Mouse (Mus musculus) midbrain, postnatal 0 days (tissue): Measurements from ENCODE around the gene Mlycd. TPM values are rescaled to one million over a fixed set of nuclear protein-coding genes. Genes with fewer than 3 reads are reported as not detected.

Experiments
- ATAC-seq: fragments of 200-750 bp; cut with Nextera tagmentation; 2 replicates; pipeline ENCODE4 v1.8.0; 2017; ENCODE audit warnings: moderate number of reproducible peaks, mild to moderate bottlenecking, moderate TSS enrichment, moderate library complexity; ENCODE audit not compliant: low FRiP score
- DNase-seq: peaks from one replicate; pipeline ENCODE4 v3.0.0-alpha.2; 2015; ENCODE audit warnings: low spot score
- H3K27ac ChIP-seq: fragments of 300-500 bp; sonication (generic); 2 replicates; pipeline ENCODE4 v1.5.1; 2014; ENCODE audit warnings: low read depth, mild to moderate bottlenecking, low read length, mixed read lengths
- H3K27me3 ChIP-seq: fragments of 300-500 bp; sonication (generic); 2 replicates; pipeline ENCODE4 v1.6.1; 2014; ENCODE audit warnings: low read length, control low read depth, mixed read lengths; ENCODE audit not compliant: insufficient read depth
- H3K36me3 ChIP-seq: fragments of 300-500 bp; sonication (generic); 2 replicates; pipeline ENCODE4 v1.6.1; 2014; ENCODE audit warnings: low read length, control low read depth, mixed read lengths; ENCODE audit not compliant: insufficient read depth
- H3K4me1 ChIP-seq: fragments of 300-500 bp; sonication (generic); 2 replicates; pipeline ENCODE4 v1.6.1; 2014; ENCODE audit warnings: mild to moderate bottlenecking, control low read depth, antibody characterized with exemption, low read length, mixed read lengths; ENCODE audit not compliant: insufficient read depth
- H3K4me2 ChIP-seq: fragments of 300-500 bp; sonication (generic); 2 replicates; pipeline ENCODE4 v1.6.1; 2014; ENCODE audit warnings: low read depth, mild to moderate bottlenecking, low read length, mixed read lengths; ENCODE audit not compliant: poor library complexity, severe bottlenecking
- H3K4me3 ChIP-seq: fragments of 300-500 bp; sonication (generic); 2 replicates; pipeline ENCODE4 v1.5.1; 2014; ENCODE audit warnings: low read depth, mild to moderate bottlenecking, low read length, moderate library complexity
- H3K9ac ChIP-seq: fragments of 300-500 bp; sonication (generic); replicated peaks from 2 replicates; pipeline ENCODE4 v1.6.1; 2014; ENCODE audit warnings: mild to moderate bottlenecking, low read length, moderate library complexity, mixed read lengths; ENCODE audit not compliant: poor library complexity, severe bottlenecking
- H3K9me3 ChIP-seq: fragments of 300-500 bp; sonication (generic); 2 replicates; pipeline ENCODE4 v1.6.1; 2016; ENCODE audit warnings: low read length, control low read depth
- CTCF ChIP-seq: IDR thresholded peaks from 2 replicates; pipeline ENCODE4 v1.5.1; 2016; ENCODE audit warnings: antibody characterized with exemption, mild to moderate bottlenecking
- WGBS: fragments of 180-500 bp; shearing (Covaris S2); extraction: QIAGEN DNeasy Blood & Tissue Kit; methylation state at CpG from one replicate; pipeline ENCODE4 v1.1.7; 2014; 5-methylcytosine and 5-hydroxymethylcytosine counted together
- polyA plus RNA-seq: library from polyadenylated mRNA; unstranded; fragments of >200 nt; fragmentation: Nextera tagmentation; extraction: Ambion mirVana; gene quantifications from 2 replicates; pipeline ENCODE4 v1.2.1, GENCODE M21; 2015
- total RNA-seq: library from RNA; depleted of rRNA; stranded (reverse); fragments of >200 nt; gene quantifications from 2 replicates; pipeline ENCODE4 v1.2.3, GENCODE M21; 2014

The Mlycd gene
- total and polyA plus RNA-seq, 2 experiments from 2014 or later: 20.6 to 32.1 TPM

- Histone ChIP-seq H3K36me3 (no peaks in the 10 kb centered on the region), H3K27me3 (no peaks in the 10 kb centered on the region), H3K9me3 (no peaks in the 10 kb centered on the region), H3K4me3 (no peak overlapping the region), H3K4me2 (no peak overlapping the region), H3K9ac (no peak overlapping the region), H3K4me1 (0 out of 2 replicates have a peak, but pooled peaks cover 3% of the 10 kb centered on the region), H3K27ac (no peak overlapping the region)
- 77% methylated on average over 11 of the region's 11 CpGs for WGBS
- ATAC-seq (no peak), DNase-seq (no peak)
- TF ChIP-seq CTCF: no peak
Measured at GRCm38 (mm10) chr8:119437506-119437905, 42.8 kb downstream of the Mlycd start.

- no peaks in the 10 kb centered on the region for H3K27me3 ChIP-seq
- DNase-seq (no peak), ATAC-seq (no peak)
- no peaks in the 10 kb centered on the region for H3K9me3 ChIP-seq
- no peak for TF ChIP-seq CTCF
- H3K4me1 ChIP-seq: 0 out of 2 replicates have a peak, but pooled peaks cover 3% of the 10 kb centered on the region
- no peak overlapping the region for H3K4me3 ChIP-seq
- no peak overlapping the region for H3K27ac ChIP-seq
- no peak overlapping the region for H3K9ac ChIP-seq
- H3K4me2 ChIP-seq: no peak overlapping the region
- WGBS: 88% methylated on average over 6 of the region's 6 CpGs
- H3K36me3 ChIP-seq: no peaks in the 10 kb centered on the region
Measured at GRCm38 (mm10) chr8:119438876-119439275, 44.2 kb downstream of the Mlycd start.

- no peak overlapping the region for H3K4me2 ChIP-seq
- H3K27me3 ChIP-seq: no peaks in the 10 kb centered on the region
- DNase-seq: no peak
- no peak overlapping the region for H3K4me3 ChIP-seq
- no peak overlapping the region for H3K9ac ChIP-seq
- no peak overlapping the region for H3K27ac ChIP-seq
- 0 out of 2 replicates have a peak, but pooled peaks cover 3% of the 10 kb centered on the region for H3K4me1 ChIP-seq
- H3K36me3 ChIP-seq: no peaks in the 10 kb centered on the region
- no peak for TF ChIP-seq CTCF
- WGBS: 90% methylated on average over 2 of the region's 2 CpGs
- no peaks in the 10 kb centered on the region for H3K9me3 ChIP-seq
- ATAC-seq: no peak
Measured at GRCm38 (mm10) chr8:119439424-119439823, 44.7 kb downstream of the Mlycd start.

- no peaks in the 10 kb centered on the region for H3K36me3 ChIP-seq
- WGBS: 66% methylated on average over 7 of the region's 7 CpGs
- no peak for ATAC-seq
- no peak overlapping the region for H3K4me2 ChIP-seq
- no peaks in the 10 kb centered on the region for H3K9me3 ChIP-seq
- 0 out of 2 replicates have a peak, but pooled peaks cover 3% of the 10 kb centered on the region for H3K4me1 ChIP-seq
- DNase-seq: peak; percentile 19
- no peak for TF ChIP-seq CTCF
- no peak overlapping the region for H3K4me3 ChIP-seq
- H3K27ac ChIP-seq: no peak overlapping the region
- no peak overlapping the region for H3K9ac ChIP-seq
- H3K27me3 ChIP-seq: no peaks in the 10 kb centered on the region
Measured at GRCm38 (mm10) chr8:119439893-119440249, 45.2 kb downstream of the Mlycd start.

GRCm38 (mm10) chr8:119440250-119440951 is 45.7 kb downstream of the Mlycd start:
- 14% methylated on average over 16 of the region's 16 CpGs for WGBS
- H3K4me2 ChIP-seq: no peak overlapping the region

GRCm38 (mm10) chr8:119440952-119441270 is 46.2 kb downstream of the Mlycd start:
- no peak overlapping the region for H3K4me2 ChIP-seq
- H3K27ac ChIP-seq: no peak overlapping the region
- H3K36me3 ChIP-seq: no peaks in the 10 kb centered on the region
- no peaks in the 10 kb centered on the region for H3K9me3 ChIP-seq
- H3K4me1 ChIP-seq: 0 out of 2 replicates have a peak, but pooled peaks cover 3% of the 10 kb centered on the region
- H3K9ac ChIP-seq: no peak overlapping the region
- WGBS: 68% methylated on average over 1 of the region's 1 CpGs
- ATAC-seq (no peak), DNase-seq (no peak)
- no peak for TF ChIP-seq CTCF
- no peaks in the 10 kb centered on the region; the same call in 1 of the 2 replicates for H3K27me3 ChIP-seq
- no peak overlapping the region for H3K4me3 ChIP-seq

More at GRCm38 (mm10) chr8:119440250-119440951, 45.7 kb downstream of the Mlycd start:
- DNase-seq (peak; percentile 87), ATAC-seq (no peak)
- Histone ChIP-seq H3K4me3 (no peak overlapping the region), H3K27me3 (no peaks in the 10 kb centered on the region), H3K27ac (no peak overlapping the region), H3K4me1 (0 out of 2 replicates have a peak, but pooled peaks cover 3% of the 10 kb centered on the region), H3K36me3 (no peaks in the 10 kb centered on the region), H3K9me3 (no peaks in the 10 kb centered on the region), H3K9ac (no peak overlapping the region)
- TF ChIP-seq CTCF: peak; percentile 81
